Mouse (Mus musculus) erythroid progenitor cell, adult 5-6 weeks (primary cell): ENCODE measurements around the gene a. TPM values are rescaled to one million over a fixed set of nuclear protein-coding genes. Genes with fewer than 3 reads are reported as not detected.

ENCODE experiments used
- ATAC-seq: replicated peaks from 2 replicates; pipeline ENCODE4 v1.8.0; 2016; ENCODE audit warnings: moderate number of reproducible peaks, mild to moderate bottlenecking, moderate TSS enrichment, inconsistent platforms; ENCODE audit not compliant: poor library complexity, low FRiP score, severe bottlenecking
- total RNA-seq, 2 experiments: library from RNA; stranded (forward) in 1 of 2; stranded (reverse) in 1 of 2; fragments of 150-400 nt in 1 of 2; fragments of 186-747, 209-891 nt in 1 of 2; gene quantifications; 2 replicates each; pipeline versions ENCODE4 v1.2.3 to v1.2.4; 2015 to 2017; ENCODE audit warnings: low replicate concordance in 2 of 2

Gene a
- total RNA-seq, 2 experiments from 2014 or later: not detected

- ATAC-seq: no peak
These were observed 288.4 kb downstream of the a start for GRCm38 (mm10) chr2:155079500-155080178.

- ATAC-seq: no peak
These were observed 289.0 kb downstream of the a start for GRCm38 (mm10) chr2:155080179-155080530.

DNA sequence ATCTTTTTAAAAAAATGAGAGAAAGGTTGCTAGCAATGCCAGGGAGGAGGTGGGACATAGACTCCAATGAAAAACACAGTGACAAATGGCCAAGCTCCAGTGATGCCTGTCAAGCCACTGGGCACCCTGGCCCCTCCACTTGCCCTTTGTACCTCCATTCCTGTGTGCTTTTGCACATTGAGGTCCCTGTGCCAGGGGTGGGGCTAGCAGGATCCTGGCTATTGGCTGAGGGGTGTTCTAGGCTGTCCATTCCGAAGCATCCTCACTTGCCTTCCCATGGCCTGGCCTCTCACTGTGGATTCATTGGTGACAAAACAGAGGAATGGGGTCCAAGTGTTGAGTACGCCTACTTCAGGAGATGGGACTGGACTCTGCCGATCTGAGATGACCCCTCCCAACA is 289.9 kb downstream of the a start:
- ATAC-seq: no peak

GRCm38 (mm10) chr2:155082121-155082803 is 291.1 kb downstream of the a start:
- ATAC-seq: peak; percentile 81

GRCm38 (mm10) chr2:155084546-155084945 is 293.3 kb downstream of the a start:
- no peak for ATAC-seq

GRCm38 (mm10) chr2:155086328-155086727 is 295.1 kb downstream of the a start:
- ATAC-seq: no peak

DNA sequence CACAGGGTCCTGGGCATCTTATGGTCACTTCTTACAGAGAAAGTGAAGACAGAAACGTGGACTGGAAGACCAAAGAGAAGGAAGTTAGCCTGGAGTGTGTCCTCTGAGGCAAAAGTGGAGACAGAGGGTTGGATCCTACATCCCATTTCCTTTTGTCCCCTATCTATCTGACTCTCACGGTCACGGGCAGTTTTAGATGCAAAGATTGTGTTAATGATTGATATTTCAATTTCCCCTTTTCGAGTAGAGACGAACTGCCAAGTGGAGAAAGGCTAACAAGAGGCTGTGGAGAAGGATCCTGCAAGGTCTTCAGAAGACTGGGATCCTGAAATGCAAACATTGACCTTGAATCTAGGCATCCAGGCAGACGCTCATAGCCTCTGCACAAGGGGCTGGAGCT is 297.1 kb downstream of the a start:
- ATAC-seq: no peak

- peak; percentile 95 for ATAC-seq
These were observed 299.9 kb downstream of the a start for GRCm38 (mm10) chr2:155090909-155091742.

GRCm38 (mm10) chr2:155091743-155092075 is 300.5 kb downstream of the a start:
- peak; percentile 55 for ATAC-seq

DNA sequence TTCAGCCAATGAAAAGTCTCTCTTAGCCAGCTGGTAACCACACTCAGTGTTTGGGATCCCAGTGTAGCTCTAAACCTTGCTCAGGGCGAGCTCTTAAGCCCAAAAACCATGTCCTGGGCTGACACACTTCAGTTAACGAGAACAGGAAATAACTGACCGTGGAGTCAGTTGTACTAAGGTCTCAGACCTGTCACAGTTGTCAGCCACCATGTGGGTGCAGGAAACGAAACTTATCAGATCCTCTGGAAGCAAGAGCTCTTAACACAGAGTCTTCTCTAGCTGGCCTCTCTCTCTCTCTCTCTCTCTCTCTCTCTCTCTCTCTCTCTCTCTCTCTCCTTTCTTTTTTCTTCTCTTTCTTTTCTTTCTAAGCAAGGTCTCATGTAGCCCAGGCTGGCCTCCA is 302.2 kb downstream of the a start:
- ATAC-seq: no peak

DNA sequence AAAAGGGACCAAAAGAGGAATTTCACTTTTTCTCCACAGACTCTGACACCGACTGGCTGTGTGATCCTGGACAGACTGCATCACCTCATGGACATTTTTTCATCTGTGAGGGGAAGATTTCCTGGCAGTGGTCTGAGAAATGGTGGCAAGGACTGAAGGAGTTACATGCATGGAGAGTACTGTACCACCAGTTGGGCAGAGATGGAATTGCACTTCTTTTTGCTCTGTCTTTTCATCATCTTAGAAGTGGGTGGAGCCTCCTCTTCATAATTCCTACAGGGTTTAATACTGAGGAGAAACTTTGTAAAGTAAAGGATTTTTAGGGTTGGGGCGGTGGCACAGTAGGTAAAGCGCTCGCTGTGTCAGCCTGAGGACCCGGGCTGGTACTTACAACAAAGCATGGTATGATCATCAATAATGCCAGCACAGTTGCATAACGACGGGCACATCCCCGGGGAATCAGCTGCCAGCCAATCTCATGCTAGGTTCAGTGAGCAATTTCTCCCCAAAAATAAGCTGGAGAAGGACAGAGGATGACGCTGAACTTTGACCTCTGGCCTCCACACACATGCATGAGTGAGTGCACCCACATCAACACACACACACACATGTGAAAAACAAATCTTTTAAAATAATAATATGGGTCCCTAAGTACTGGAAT is 307.6 kb downstream of the a start:
- no peak for ATAC-seq

DNA sequence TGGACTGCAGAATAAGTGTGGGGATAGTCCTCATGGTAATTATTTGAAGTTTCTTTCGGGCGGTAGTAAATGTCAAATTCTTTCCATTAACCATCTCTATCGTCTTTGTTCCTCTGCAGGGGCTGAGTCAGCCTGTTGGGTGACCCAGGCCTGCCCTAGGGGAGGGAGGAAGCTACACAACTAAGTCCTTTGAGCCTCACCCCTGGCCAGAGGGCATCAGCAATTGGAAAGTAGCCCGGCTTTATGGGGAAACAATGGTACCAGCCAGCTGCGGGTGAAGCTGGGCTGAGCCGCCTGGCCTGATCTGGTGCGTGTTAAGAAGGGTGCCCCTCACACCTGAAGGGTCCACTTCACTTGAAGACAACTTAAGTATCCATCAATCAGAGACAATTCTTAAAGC is 308.2 kb downstream of the a start:
- no peak for ATAC-seq

DNA sequence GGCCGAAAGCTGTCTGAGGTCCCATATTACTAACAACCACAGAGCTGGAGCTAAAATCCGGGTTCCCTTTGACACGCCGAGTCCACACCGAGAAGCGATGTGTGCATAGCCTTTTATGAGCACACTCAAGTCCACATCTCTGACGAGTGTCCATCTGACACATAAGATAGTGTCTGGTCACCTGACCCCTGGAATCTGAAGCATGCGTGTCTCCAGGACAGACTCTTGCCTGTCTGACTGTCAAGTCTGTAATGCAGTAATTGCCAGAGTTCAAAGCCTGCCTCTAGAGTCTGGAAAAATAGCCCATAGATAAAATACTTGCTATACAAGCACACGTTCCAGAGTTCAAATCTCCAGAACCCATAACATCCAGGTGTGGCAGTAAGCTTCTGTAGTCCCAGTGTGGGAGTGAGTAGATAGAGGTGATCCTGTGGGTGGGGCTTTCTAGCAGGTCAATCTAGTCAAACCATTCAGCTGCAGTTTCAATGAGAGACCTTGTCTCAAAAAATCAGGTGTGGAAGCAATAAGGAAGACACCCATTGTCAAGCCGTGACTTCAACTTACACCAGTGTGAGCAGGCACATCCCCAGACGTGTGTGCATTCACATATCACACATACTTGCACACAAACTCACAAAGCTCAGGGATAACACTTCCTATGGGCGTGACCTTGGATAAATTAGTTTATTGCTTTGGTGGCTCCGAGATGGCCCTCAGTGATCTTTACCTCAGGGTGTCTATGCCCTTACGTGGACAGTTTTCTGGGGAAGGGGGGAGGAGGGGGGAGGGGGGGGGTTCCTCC is 309.0 kb downstream of the a start:
- no peak for ATAC-seq

Other genes with a start within 250 kb of the a start
- gene 1700003F12Rik, start 244.3 kb upstream of the a start, total RNA-seq (2015; ENCODE audit: low replicate concordance): not detected in 2 replicates
- not detected in 2 replicates for gene 1700003F12Rik, start 244.3 kb upstream of the a start, total RNA-seq (2017; ENCODE audit: low replicate concordance)
- gene Actl10, start 239.6 kb upstream of the a start, total RNA-seq (2015; ENCODE audit: low replicate concordance): not detected in 2 replicates
- gene Actl10, start 239.6 kb upstream of the a start, total RNA-seq (2017; ENCODE audit: low replicate concordance): not detected in 2 replicates
- gene Necab3, start 232.5 kb upstream of the a start, total RNA-seq (2015; ENCODE audit: low replicate concordance): 1.8 TPM in 1 of 2 replicates, not detected in the other
- 1.9 and 3.6 TPM in 2 replicates for gene Necab3, start 232.5 kb upstream of the a start, total RNA-seq (2017; ENCODE audit: low replicate concordance)
- 11.7 and 27.8 TPM in 2 replicates for gene E2f1, start 221.5 kb upstream of the a start, total RNA-seq (2015; ENCODE audit: low replicate concordance)
- 11.9 and 17.5 TPM in 2 replicates for gene E2f1, start 221.5 kb upstream of the a start, total RNA-seq (2017; ENCODE audit: low replicate concordance)
- 15.5 and 22.7 TPM in 2 replicates for gene Pxmp4, start 187.7 kb upstream of the a start, total RNA-seq (2015; ENCODE audit: low replicate concordance)
- gene Pxmp4, start 187.7 kb upstream of the a start, total RNA-seq (2017; ENCODE audit: low replicate concordance): 14.4 and 17.0 TPM in 2 replicates
- 3.2 and 3.8 TPM in 2 replicates for gene Zfp341, start 178.1 kb upstream of the a start, total RNA-seq (2015; ENCODE audit: low replicate concordance)
- gene Zfp341, start 178.1 kb upstream of the a start, total RNA-seq (2017; ENCODE audit: low replicate concordance): 1.3 and 2.7 TPM in 2 replicates
- gene 4930519P11Rik, start 178.0 kb upstream of the a start, total RNA-seq (2015; ENCODE audit: low replicate concordance): 11.5 TPM in 1 of 2 replicates, not detected in the other
- gene 4930519P11Rik, start 178.0 kb upstream of the a start, total RNA-seq (2017; ENCODE audit: low replicate concordance): not detected in 2 replicates
- gene Chmp4b, start 139.7 kb upstream of the a start, total RNA-seq (2015; ENCODE audit: low replicate concordance): 58.0 and 78.4 TPM in 2 replicates
- 45.3 and 70.0 TPM in 2 replicates for gene Chmp4b, start 139.7 kb upstream of the a start, total RNA-seq (2017; ENCODE audit: low replicate concordance)
- gene Gm14214, start 21.4 kb upstream of the a start, total RNA-seq (2015; ENCODE audit: low replicate concordance): not detected in 2 replicates
- gene Gm14214, start 21.4 kb upstream of the a start, total RNA-seq (2017; ENCODE audit: low replicate concordance): not detected in 2 replicates
- gene Raly, start 306 bp upstream of the a start, total RNA-seq (2015; ENCODE audit: low replicate concordance): 87.2 and 99.8 TPM in 2 replicates
- gene Raly, start 306 bp upstream of the a start, total RNA-seq (2017; ENCODE audit: low replicate concordance): 112 and 144 TPM in 2 replicates
- 91.5 and 115 TPM in 2 replicates for gene Eif2s2, start 101.5 kb downstream of the a start, total RNA-seq (2015; ENCODE audit: low replicate concordance)
- gene Eif2s2, start 101.5 kb downstream of the a start, total RNA-seq (2017; ENCODE audit: low replicate concordance): 107 and 121 TPM in 2 replicates
- gene Gm14226, start 226.9 kb downstream of the a start, total RNA-seq (2015; ENCODE audit: low replicate concordance): not detected in 2 replicates
- not detected in 2 replicates for gene Gm14226, start 226.9 kb downstream of the a start, total RNA-seq (2017; ENCODE audit: low replicate concordance)